Mouse (Mus musculus) G1E (cell line): ENCODE measurements around the gene Card9.

Source experiments
- CTCF ChIP-seq: IDR thresholded peaks from 2 replicates; pipeline ENCODE4 v1.5.1; 2012; ENCODE audit warnings: low read depth, low read length, inconsistent platforms, mixed read lengths
- GATA1 ChIP-seq: IDR thresholded peaks from 2 replicates; pipeline ENCODE4 v1.6.1; 2012; ENCODE audit warnings: borderline replicate concordance, low read length, inconsistent platforms, mixed read lengths
- GATA2 ChIP-seq: IDR thresholded peaks from 2 replicates; pipeline ENCODE4 v1.6.1; 2012; ENCODE audit warnings: low read depth, low read length, inconsistent platforms, borderline replicate concordance
- POLR2AphosphoS5 ChIP-seq: IDR thresholded peaks from 2 replicates; pipeline ENCODE4 v1.6.1; 2012; ENCODE audit warnings: low read depth, low read length, inconsistent platforms; ENCODE audit not compliant: insufficient replicate concordance
- TAL1 ChIP-seq: conservative IDR thresholded peaks from 2 replicates; pipeline ENCODE4 v1.6.1; 2012; ENCODE audit warnings: low read depth, low read length, inconsistent platforms, mixed read lengths

DNA sequence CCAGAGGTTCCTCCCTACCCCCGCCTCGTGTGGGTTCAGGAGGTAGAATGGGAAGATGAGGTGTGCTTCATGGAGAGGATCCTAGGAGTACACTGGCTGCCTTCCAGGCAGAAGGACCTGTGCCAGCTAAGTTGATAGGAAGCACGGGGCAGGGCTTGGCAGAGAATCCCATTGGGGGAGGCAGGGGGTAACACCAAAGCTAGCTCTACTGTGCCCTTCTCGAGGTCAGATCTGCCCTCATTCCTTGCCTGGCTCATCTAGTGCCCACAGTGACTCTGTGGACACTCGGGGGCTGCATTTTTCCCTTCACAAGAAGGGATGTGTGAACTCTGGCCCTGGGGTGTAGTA, 21.5 kb downstream of the Card9 start:
- TF ChIP-seq CTCF (no peak), GATA2 (no peak), TAL1 (no peak), GATA1 (no peak), POLR2AphosphoS5 (no peak)
